In the genomic region with DNA sequence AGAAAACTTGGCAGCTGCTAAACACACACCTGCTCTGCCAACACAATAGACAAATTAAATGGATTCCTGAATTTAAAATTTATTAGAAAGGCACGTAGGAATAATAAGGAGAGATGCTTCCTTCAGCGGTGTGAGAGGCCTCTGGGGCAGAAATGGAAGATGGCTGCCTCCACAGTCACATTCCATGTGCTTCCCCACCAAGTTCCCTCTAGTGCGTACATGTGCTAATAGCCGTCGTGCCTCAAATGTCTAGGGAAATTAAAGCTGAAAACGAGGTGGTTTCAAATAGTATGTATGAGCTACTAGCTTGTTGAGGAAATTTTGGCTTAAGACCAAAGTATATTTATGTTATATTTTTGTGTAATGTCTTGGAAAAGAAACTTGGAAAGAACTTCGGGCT, we compare ENCODE assay signal across 26 mouse cellular contexts. TPM values are rescaled to one million over a fixed set of nuclear protein-coding genes. Genes with fewer than 3 reads are reported as not detected.
DNase-seq lines count a peak whose midpoint lies in the region; ATAC-seq and TF ChIP-seq lines count a peak whose summit lies in the region.
"Had no signal": no experiment of that assay in that cellular context is flagged by ENCODE, and none has a peak within 500 bp of the region (broad histone marks: within the 10 kb centered on the region; RNA-seq: fewer than 3 reads in every experiment).

No protein-coding gene starts in this region.

- H3K4me1 ChIP-seq in lung, embryonic 14.5 days (ENCODE audit: insufficient read depth), result no peaks in the 10 kb centered on the region
- no peaks in the 10 kb centered on the region for H3K4me1 ChIP-seq in midbrain, embryonic 14.5 days (ENCODE audit: control insufficient read depth, insufficient read depth, low read length)
- H3K4me1 ChIP-seq in midbrain, embryonic 10.5 days, result no peaks in the 10 kb centered on the region
- H3K4me1 ChIP-seq: embryonic facial prominence, embryonic 15.5 days; heart, embryonic 10.5 days; heart, embryonic 13.5 days; intestine, embryonic 15.5 days had no signal

- no peak overlapping the region for H3K9ac ChIP-seq in lung, embryonic 14.5 days
- H3K9ac ChIP-seq in midbrain, embryonic 14.5 days (replicated peaks; ENCODE audit: low read length), result no peak overlapping the region
- H3K9ac ChIP-seq: embryonic facial prominence, embryonic 15.5 days; heart, embryonic 13.5 days; hindbrain, embryonic 14.5 days; intestine, embryonic 15.5 days had no signal

- no peak overlapping the region for H3K4me2 ChIP-seq in lung, embryonic 14.5 days
- H3K4me2 ChIP-seq in midbrain, embryonic 14.5 days (ENCODE audit: low read length), result no peak overlapping the region
- H3K4me2 ChIP-seq: embryonic facial prominence, embryonic 15.5 days; heart, embryonic 13.5 days; hindbrain, embryonic 14.5 days; intestine, embryonic 15.5 days had no signal

- no peaks in the 10 kb centered on the region for H3K36me3 ChIP-seq in lung, embryonic 14.5 days (ENCODE audit: insufficient read depth)
- no peaks in the 10 kb centered on the region for H3K36me3 ChIP-seq in midbrain, embryonic 14.5 days (ENCODE audit: control insufficient read depth, insufficient read depth, low read length)
- no peaks in the 10 kb centered on the region for H3K36me3 ChIP-seq in midbrain, embryonic 10.5 days
- H3K36me3 ChIP-seq: embryonic facial prominence, embryonic 15.5 days; heart, embryonic 10.5 days; heart, embryonic 13.5 days; intestine, embryonic 15.5 days had no signal

- no peak overlapping the region for H3K27ac ChIP-seq in lung, embryonic 14.5 days (ENCODE audit: low read depth)
- H3K27ac ChIP-seq in midbrain, embryonic 14.5 days (replicated peaks; ENCODE audit: low read depth, low read length), result no peak overlapping the region
- no peak overlapping the region for H3K27ac ChIP-seq in midbrain, embryonic 10.5 days (replicated peaks)
- H3K27ac ChIP-seq: embryonic facial prominence, embryonic 15.5 days; gastrocnemius, adult 2 months; heart, embryonic 10.5 days; heart, embryonic 13.5 days; hindbrain, embryonic 14.5 days; intestine, embryonic 15.5 days had no signal

- no peaks in the 10 kb centered on the region for H3K9me3 ChIP-seq in lung, embryonic 14.5 days (ENCODE audit: low read depth, low read length)
- no peaks in the 10 kb centered on the region for H3K9me3 ChIP-seq in midbrain, embryonic 14.5 days (ENCODE audit: control insufficient read depth, low read length)
- H3K9me3 ChIP-seq in midbrain, embryonic 10.5 days (replicated peaks), result no peaks in the 10 kb centered on the region
- H3K9me3 ChIP-seq: embryonic facial prominence, embryonic 15.5 days; heart, embryonic 10.5 days; intestine, embryonic 15.5 days had no signal

- WGBS in lung, embryonic 14.5 days, result 64% methylated on average over 7 of the region's 7 CpGs
- 38% methylated on average over 7 of the region's 7 CpGs for WGBS in midbrain, embryonic 14.5 days
- 91% methylated on average over 7 of the region's 7 CpGs for WGBS in midbrain, embryonic 10.5 days

- peak; percentile 36 for DNase-seq in heart, adult 11 months
- no peak for DNase-seq in heart, adult 9 months (ENCODE audit: low spot score in 2 of 2)
- DNase-seq in lung, embryonic 14.5 days, result peak; percentile 23
- no peak for DNase-seq in lung, postnatal 36 days
- peak; percentile 36 for DNase-seq in midbrain, embryonic 14.5 days
- no peak for DNase-seq in midbrain, embryonic 10.5 days (ENCODE audit: low spot score)
- DNase-seq in frontal cortex, postnatal 36 days (ENCODE audit: low spot score in 2 of 2), result no peak
- DNase-seq: adrenal gland, adult 2 months; adrenal gland, postnatal 14 days; cerebellum, adult 11-12 months; cerebellum, adult 8-10 months; cerebellum, postnatal 10 days; cerebellum, postnatal 36 days; embryo, embryonic 11 days; gastrocnemius, adult 2 months; gastrocnemius, postnatal 14 days; heart, adult 18-20 months; heart, postnatal 14 days; heart, postnatal 4 days had no signal

- no peak overlapping the region for H3K4me3 ChIP-seq in lung, embryonic 14.5 days (ENCODE audit: low read depth, low read length)
- H3K4me3 ChIP-seq in midbrain, embryonic 14.5 days (replicated peaks; ENCODE audit: low read depth, low read length), result no peak overlapping the region
- no peak overlapping the region for H3K4me3 ChIP-seq in midbrain, embryonic 10.5 days
- H3K4me3 ChIP-seq: embryonic facial prominence, embryonic 15.5 days; gastrocnemius, adult 2 months; heart, embryonic 10.5 days; heart, embryonic 13.5 days; intestine, embryonic 15.5 days had no signal

- no peak for TF ChIP-seq CTCF in lung, embryonic 14.5 days (IDR thresholded peaks at IDR 0.05; ENCODE audit: low read depth)

- ATAC-seq in lung, embryonic 14.5 days (ENCODE audit: insufficient read depth), result no peak
- no peak for ATAC-seq in midbrain, embryonic 14.5 days (ENCODE audit: low FRiP score, low TSS enrichment)
- ATAC-seq: CD4-positive, CD25-positive, alpha-beta regulatory T cell, adult 4 months; forebrain, embryonic 16.5 days; intestine, embryonic 15.5 days had no signal

- no peaks in the 10 kb centered on the region for H3K27me3 ChIP-seq in lung, embryonic 14.5 days (ENCODE audit: insufficient read depth, low read length)
- H3K27me3 ChIP-seq in midbrain, embryonic 14.5 days (ENCODE audit: control insufficient read depth, insufficient read depth, low read length), result no peaks in the 10 kb centered on the region
- no peaks in the 10 kb centered on the region for H3K27me3 ChIP-seq in midbrain, embryonic 10.5 days (ENCODE audit: low read depth, poor library complexity, severe bottlenecking)
- H3K27me3 ChIP-seq: embryonic facial prominence, embryonic 15.5 days; heart, embryonic 13.5 days; intestine, embryonic 15.5 days had no signal

RNA-seq across cellular contexts. Expression of gene Slc16a7, which starts 36.5 kb away (rescaled TPM):
- polyA plus RNA-seq in lung, embryonic 14.5 days (2014; fragmentation: Nextera tagmentation; extraction: Ambion mirVana), result 5.4 and 7.1 TPM in 2 replicates
- polyA plus RNA-seq in midbrain, embryonic 14.5 days (2014; fragmentation: Nextera tagmentation; extraction: Ambion mirVana), result 8.9 and 10.4 TPM in 2 replicates
- 3.0 TPM in 2 replicates for polyA plus RNA-seq in midbrain, embryonic 10.5 days (2016; fragmentation: Nextera tagmentation; extraction: Ambion mirVana)

Comparison
In these comparisons a context has a peak if more than half of its experiments do, and no peak if none do; other contexts are left out.
1. DNase-seq: peak in heart, adult 11 months (single experiment), lung, embryonic 14.5 days (single experiment) and midbrain, embryonic 14.5 days (single experiment); none in heart, adult 9 months (0 of 2), lung, postnatal 36 days (single experiment), midbrain, embryonic 10.5 days (single experiment) and frontal cortex, postnatal 36 days (0 of 2).